Mouse (Mus musculus) thymus, adult 2 months (tissue): ENCODE data around the gene Them7.

Experiments used
- CTCF ChIP-seq: fragments of 200-500 bp; IDR thresholded peaks from 2 replicates; pipeline ENCODE4 v1.5.1; 2012; ENCODE audit warnings: mild to moderate bottlenecking, control low read depth, low read length, moderate library complexity, borderline replicate concordance; ENCODE audit not compliant: control insufficient read depth, poor library complexity, insufficient read depth; ENCODE audit errors: extremely low read depth
- POLR2A ChIP-seq: fragments of 200-500 bp; IDR thresholded peaks from 2 replicates; pipeline ENCODE4 v1.6.1; 2012; ENCODE audit warnings: mild to moderate bottlenecking, low read length, control low read depth, moderate library complexity; ENCODE audit not compliant: control insufficient read depth, poor library complexity, insufficient read depth; ENCODE audit errors: extremely low read depth

GRCm38 (mm10) chr2:105375261-105375660, 151.1 kb downstream of the Them7 start:
- no peak for TF ChIP-seq CTCF
- TF ChIP-seq POLR2A: no peak
